8 mouse cellular contexts compared by ENCODE assay signal in genomic region chr12:11456213-11456612, GRCm38 (mm10). TPM values are rescaled to one million over a fixed set of nuclear protein-coding genes. Genes with fewer than 3 reads are reported as not detected.
DNase-seq lines count a peak whose midpoint lies in the region; ATAC-seq and TF ChIP-seq lines count a peak whose summit lies in the region.

No protein-coding gene starts in this region.

- H3K4me3 ChIP-seq in layer of hippocampus, adult 2 months, result peak overlapping the region; percentile 75
- H3K4me3 ChIP-seq in embryonic facial prominence, embryonic 15.5 days (replicated peaks), result peak overlapping the region; percentile 59
- peak overlapping the region; percentile 50 for H3K4me3 ChIP-seq in intestine, embryonic 15.5 days (replicated peaks)
- H3K4me3 ChIP-seq in neural tube, embryonic 13.5 days, result peak overlapping the region; percentile 54

- no peak; the same call in none of the 2 replicates for ATAC-seq in embryonic facial prominence, embryonic 15.5 days (ENCODE audit: insufficient number of reproducible peaks, low FRiP score, low TSS enrichment, low read depth)
- peak; percentile 72 for ATAC-seq in intestine, embryonic 15.5 days
- peak; percentile 82 for ATAC-seq in neural tube, embryonic 13.5 days (ENCODE audit: low read depth)

- H3K9ac ChIP-seq in embryonic facial prominence, embryonic 15.5 days, result peak overlapping the region; percentile 42
- peak overlapping the region; percentile 50 for H3K9ac ChIP-seq in intestine, embryonic 15.5 days
- peak overlapping the region; percentile 71 for H3K9ac ChIP-seq in neural tube, embryonic 13.5 days

- H3K27ac ChIP-seq in layer of hippocampus, adult 2 months, result peak overlapping the region; percentile 87
- H3K27ac ChIP-seq in embryonic facial prominence, embryonic 15.5 days (replicated peaks), result 0 out of 2 replicates have a peak overlapping the region, but pooled peaks have one; percentile 11
- no peak overlapping the region for H3K27ac ChIP-seq in intestine, embryonic 15.5 days
- H3K27ac ChIP-seq in neural tube, embryonic 13.5 days (replicated peaks), result no peak overlapping the region

- H3K4me1 ChIP-seq in embryonic facial prominence, embryonic 15.5 days, result 0 out of 2 replicates have a peak, but pooled peaks cover 5% of the 10 kb centered on the region
- H3K4me1 ChIP-seq in intestine, embryonic 15.5 days (replicated peaks), result no peaks in the 10 kb centered on the region
- peaks cover 4% of the 10 kb centered on the region; the same call in 1 of the 2 replicates for H3K4me1 ChIP-seq in neural tube, embryonic 13.5 days (replicated peaks)

- TF ChIP-seq CTCF in layer of hippocampus, adult 2 months (conservative IDR thresholded peaks at IDR 0.05), result no peak

- WGBS in embryonic facial prominence, embryonic 15.5 days, result 3% methylated on average over 11 of the region's 11 CpGs
- WGBS in intestine, embryonic 15.5 days, result 2% methylated on average over 11 of the region's 11 CpGs
- WGBS in neural tube, embryonic 13.5 days, result 7% methylated on average over 11 of the region's 11 CpGs

- H3K9me3 ChIP-seq in embryonic facial prominence, embryonic 15.5 days (replicated peaks), result no peaks in the 10 kb centered on the region
- H3K9me3 ChIP-seq in intestine, embryonic 15.5 days, result no peaks in the 10 kb centered on the region
- no peaks in the 10 kb centered on the region for H3K9me3 ChIP-seq in neural tube, embryonic 13.5 days

- H3K36me3 ChIP-seq in embryonic facial prominence, embryonic 15.5 days, result no peaks in the 10 kb centered on the region
- no peaks in the 10 kb centered on the region for H3K36me3 ChIP-seq in intestine, embryonic 15.5 days
- H3K36me3 ChIP-seq in neural tube, embryonic 13.5 days, result no peaks in the 10 kb centered on the region

- H3K4me2 ChIP-seq in embryonic facial prominence, embryonic 15.5 days (replicated peaks), result peak overlapping the region; percentile 95
- peak overlapping the region; percentile 98 for H3K4me2 ChIP-seq in intestine, embryonic 15.5 days (replicated peaks)
- H3K4me2 ChIP-seq in neural tube, embryonic 13.5 days, result peak overlapping the region; percentile 75

- H3K27me3 ChIP-seq in embryonic facial prominence, embryonic 15.5 days, result no peaks in the 10 kb centered on the region; the same call in 1 of the 2 replicates
- no peaks in the 10 kb centered on the region; the same call in 1 of the 2 replicates for H3K27me3 ChIP-seq in intestine, embryonic 15.5 days (replicated peaks)
- H3K27me3 ChIP-seq in neural tube, embryonic 13.5 days, result no peaks in the 10 kb centered on the region

- DNase-seq in layer of hippocampus, adult 2 months (ENCODE audit: low spot score in 2 of 2), result no peak
- no peak for DNase-seq in layer of hippocampus, adult 18-20 months (ENCODE audit: low spot score in 2 of 2)
- DNase-seq in left cerebral cortex, adult 11 months (ENCODE audit: low spot score), result no peak
- DNase-seq in cerebellum, adult 8-10 months, result no peak
- DNase-seq in Muller cell, postnatal 12 days (ENCODE audit: inconsistent ontology term), result no peak

RNA-seq across cellular contexts. Expression of gene Rad51ap2, which starts 0.3 kb away (rescaled TPM):
- total RNA-seq in layer of hippocampus, adult 2 months (2021), result 1 to 10 TPM in 1 of 2 experiments, under 1 TPM in 1; 0.98 to 1.3 TPM
- 1 to 10 TPM in 1 of 2 experiments, under 1 TPM in 1; 0.72 to 1.0 TPM for total RNA-seq in layer of hippocampus, adult 18-20 months (2021)
- polyA plus RNA-seq in embryonic facial prominence, embryonic 15.5 days (2015; fragmentation: Nextera tagmentation; extraction: Ambion mirVana), result 0.57 and 0.59 TPM in 2 replicates
- 0.08 and 0.28 TPM in 2 replicates for polyA plus RNA-seq in intestine, embryonic 15.5 days (2015; fragmentation: Nextera tagmentation; extraction: Ambion mirVana)
- polyA plus RNA-seq in neural tube, embryonic 13.5 days (2015; fragmentation: Nextera tagmentation; extraction: Ambion mirVana), result 0.15 and 0.20 TPM in 2 replicates

RNA-seq across cellular contexts. Expression of gene Vsnl1, which starts 19.8 kb away (rescaled TPM):
- 100 to 1,000 TPM; 384 to 415 TPM for total RNA-seq in layer of hippocampus, adult 2 months (2021)
- total RNA-seq in layer of hippocampus, adult 18-20 months (2021), result 100 to 1,000 TPM; 447 to 452 TPM
- 3.9 TPM in 2 replicates for polyA plus RNA-seq in embryonic facial prominence, embryonic 15.5 days (2015; fragmentation: Nextera tagmentation; extraction: Ambion mirVana)
- 0.44 and 0.62 TPM in 2 replicates for polyA plus RNA-seq in intestine, embryonic 15.5 days (2015; fragmentation: Nextera tagmentation; extraction: Ambion mirVana)
- polyA plus RNA-seq in neural tube, embryonic 13.5 days (2015; fragmentation: Nextera tagmentation; extraction: Ambion mirVana), result 30.0 and 37.0 TPM in 2 replicates

Comparison
In these comparisons a context has a peak if more than half of its experiments do, and no peak if none do; other contexts are left out.
1. H3K27ac ChIP-seq: peak in layer of hippocampus, adult 2 months (single experiment) and embryonic facial prominence, embryonic 15.5 days (single experiment); none in intestine, embryonic 15.5 days (single experiment) and neural tube, embryonic 13.5 days (single experiment).
2. Peak in every context shown above with its lines, with median percentiles within 50 percentile points of each other: H3K4me3 ChIP-seq, H3K4me2 ChIP-seq and H3K9ac ChIP-seq.